Mouse (Mus musculus) ES-CJ7 (cell line): ENCODE results near the gene Ppp1r16b.

Experiments used
- DNase-seq: peaks from one replicate; pipeline ENCODE4 v3.0.0; 2011; ENCODE audit warnings: low read depth, low spot score

The Ppp1r16b gene

DNA sequence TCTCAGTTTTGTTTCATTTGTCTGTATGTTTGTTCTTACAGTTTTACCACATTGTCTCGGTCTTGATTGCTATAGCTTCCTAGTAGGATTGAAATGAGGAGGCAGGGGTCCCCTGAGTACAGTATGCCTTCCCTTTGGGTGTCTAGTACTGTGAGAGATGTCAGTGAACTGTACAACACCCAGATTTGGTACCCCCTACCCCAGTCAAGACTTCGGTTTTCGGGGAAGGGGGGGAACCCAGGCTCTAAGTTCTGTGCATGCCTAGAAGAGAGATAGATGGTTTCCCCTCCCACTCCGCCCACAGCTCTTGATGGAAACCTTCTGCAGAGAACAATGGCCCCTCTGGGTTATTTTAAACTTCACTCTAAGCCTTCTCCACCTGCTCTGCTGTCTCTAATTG lies at the start of gene Ppp1r16b:
Ppp1r16b (plus strand) TSS at position 301 of the 400 bp plus-strand sequence.
- no peak for DNase-seq

DNA sequence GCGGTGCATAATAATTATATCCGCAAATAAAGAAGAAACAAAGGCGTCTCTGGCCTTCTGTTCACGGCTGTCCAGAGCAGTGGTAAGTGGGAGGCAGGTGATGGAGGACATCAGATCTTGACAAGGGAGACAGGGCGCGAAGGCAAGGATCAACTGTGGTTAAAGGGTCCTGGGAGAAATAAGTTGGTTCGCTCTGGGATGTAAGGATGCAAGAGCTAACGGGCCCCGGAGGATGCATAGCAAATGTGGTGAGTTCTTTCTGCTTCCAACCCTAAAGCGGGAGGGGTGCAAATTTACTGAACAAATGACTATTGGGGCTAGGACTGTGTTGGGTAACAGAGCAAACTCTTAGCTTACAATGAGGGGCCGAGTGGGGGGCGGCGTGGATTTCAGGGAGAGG lies 49.5 kb upstream of the Ppp1r16b start:
- DNase-seq, result no peak

DNA sequence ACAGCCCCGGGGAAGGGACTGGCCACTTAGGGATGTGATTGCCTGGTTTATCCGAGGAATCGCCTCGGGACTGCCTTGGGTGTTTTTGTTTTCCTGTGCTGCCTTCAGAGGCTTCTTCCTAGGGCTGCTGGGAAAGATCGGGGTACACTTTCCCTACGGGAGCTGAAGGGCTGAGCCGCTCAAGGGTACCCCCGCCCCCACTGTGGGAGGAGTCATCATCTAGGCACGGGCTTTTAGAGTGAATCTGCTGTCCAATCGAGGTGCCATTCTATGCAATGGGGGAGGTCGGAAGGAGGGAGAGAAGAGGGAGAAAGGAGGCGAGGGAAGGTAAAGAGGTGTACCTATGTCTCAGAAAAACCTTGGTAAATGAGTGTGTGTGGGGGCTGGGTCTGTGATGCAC lies 48.9 kb upstream of the Ppp1r16b start:
- DNase-seq, result peak; percentile 46

DNA sequence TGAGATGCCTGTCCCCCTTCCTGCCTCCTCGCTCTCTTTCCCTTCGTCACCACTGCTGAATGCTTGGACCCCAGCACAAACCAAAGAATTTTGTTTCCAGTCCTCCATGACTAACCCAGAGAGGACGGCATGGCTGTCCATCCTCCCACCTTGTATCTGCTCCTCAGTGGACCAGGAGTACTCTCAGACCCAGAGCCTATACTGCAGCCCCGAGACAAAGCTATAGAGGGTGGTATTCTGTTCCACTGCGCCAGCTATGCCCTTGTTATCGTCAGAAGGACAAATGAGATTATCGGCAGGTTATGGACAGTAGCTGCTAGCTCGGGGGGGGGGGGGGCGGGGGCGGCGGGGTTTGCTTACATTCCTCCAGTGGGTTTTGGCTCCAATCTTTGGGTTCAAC lies 48.4 kb upstream of the Ppp1r16b start:
- DNase-seq, result no peak

DNA sequence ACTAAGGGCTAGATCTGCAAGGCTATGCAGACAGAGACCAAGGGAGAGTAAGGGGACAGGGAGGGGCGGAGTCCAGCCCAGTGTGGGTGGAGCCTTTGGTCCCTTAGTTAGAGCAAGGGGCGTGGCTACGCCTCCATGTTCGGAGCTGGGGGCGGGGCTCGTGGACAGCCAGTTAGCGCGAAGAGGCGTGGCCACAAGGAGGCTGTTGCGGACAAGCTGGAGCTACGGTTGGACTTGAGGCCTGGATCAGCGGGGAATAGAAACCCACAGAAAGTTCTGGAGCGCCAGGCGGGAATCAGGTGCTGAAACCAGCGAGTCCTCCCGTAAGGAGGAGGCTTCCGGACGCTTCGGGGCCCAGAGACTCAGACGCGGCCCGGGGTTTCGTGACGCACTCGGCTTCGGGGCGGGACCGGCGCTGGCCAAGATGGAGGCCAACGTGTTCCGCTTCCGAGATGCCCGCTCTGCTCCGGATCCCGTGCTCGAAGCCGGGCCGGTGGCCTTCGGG lies 40.4 kb upstream of the Ppp1r16b start, which contains the start of gene Actr5:
Actr5 (plus strand) TSS at position 171 of the 505 bp plus-strand sequence.
- DNase-seq, result peak; percentile 96

DNA sequence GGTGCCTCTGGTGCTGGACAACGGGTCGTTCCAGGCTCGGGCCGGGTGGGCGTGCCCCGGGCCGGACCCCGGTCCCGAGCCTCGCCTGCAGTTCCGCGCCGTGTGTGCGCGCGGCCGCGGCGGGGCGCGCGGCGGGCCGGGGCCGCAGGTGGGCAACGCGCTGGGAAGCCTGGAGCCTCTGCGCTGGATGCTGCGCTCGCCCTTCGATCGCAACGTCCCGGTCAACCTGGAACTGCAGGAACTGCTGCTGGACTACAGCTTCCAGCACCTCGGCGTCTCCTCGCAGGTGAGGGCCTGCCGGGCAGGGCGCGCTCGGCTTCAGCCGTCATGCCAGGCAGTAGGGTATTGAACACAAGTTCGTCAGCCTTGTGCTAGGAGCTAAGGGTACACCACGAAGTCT lies 40.0 kb upstream of the Ppp1r16b start:
- peak; percentile 49 for DNase-seq

DNA sequence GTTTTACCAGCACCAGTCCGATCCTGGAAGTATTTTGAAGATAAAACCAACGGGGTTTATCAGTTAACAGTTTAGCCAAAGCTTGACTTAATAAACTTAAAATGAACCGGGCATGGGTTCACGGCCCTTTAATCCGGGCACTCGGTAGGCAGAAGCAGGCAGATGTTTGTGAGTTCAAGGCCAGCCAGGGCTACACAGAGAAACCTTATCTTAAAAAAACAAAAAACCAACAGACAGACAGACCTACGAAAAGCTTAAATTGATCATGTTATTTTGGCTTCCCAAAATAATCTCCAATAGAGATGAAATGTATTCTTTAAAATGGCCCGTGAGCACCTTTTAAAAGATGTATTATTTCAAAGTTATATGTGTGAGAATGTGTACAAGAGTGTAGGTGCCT lies 39.5 kb upstream of the Ppp1r16b start:
- no peak for DNase-seq

DNA sequence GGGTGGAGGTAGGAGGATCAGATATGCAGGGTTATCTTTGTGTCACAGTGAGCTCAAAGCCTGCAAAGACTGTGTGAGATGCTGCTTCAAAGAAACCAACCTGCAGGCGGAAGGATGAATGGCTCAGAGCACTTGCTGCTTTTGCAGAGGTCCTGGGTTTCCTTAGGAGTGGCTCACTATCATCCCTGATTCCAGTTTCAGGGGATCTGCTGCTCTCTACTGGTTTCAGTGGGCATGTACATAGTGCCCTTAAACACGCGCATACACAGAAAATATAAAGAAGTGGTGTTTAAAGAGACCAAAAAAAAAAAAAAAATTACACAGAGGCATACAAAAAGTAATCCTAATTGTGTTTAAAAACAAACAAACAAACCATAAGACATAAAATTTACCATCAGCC lies 36.3 kb upstream of the Ppp1r16b start:
- peak; percentile 64 for DNase-seq

DNA sequence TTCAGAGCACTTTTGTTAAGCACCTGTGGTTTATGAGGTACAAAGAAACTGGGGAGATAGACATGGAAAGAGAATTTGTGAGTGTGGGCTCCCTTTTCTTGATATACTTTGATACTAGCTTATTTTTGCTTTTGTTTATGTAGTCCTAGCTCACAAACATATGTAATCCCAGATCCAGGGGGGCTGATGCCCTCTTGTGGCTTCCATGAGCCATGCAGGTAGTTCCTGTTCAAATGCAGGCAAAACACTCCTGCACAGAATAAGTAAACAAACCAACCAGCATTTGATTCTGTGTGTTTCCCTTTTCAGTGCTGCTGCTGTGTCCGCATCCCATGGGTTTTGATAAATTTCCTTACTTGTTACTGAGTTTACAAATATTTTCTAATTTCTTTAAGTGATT lies 35.8 kb upstream of the Ppp1r16b start:
- DNase-seq, result peak; percentile 59

DNA sequence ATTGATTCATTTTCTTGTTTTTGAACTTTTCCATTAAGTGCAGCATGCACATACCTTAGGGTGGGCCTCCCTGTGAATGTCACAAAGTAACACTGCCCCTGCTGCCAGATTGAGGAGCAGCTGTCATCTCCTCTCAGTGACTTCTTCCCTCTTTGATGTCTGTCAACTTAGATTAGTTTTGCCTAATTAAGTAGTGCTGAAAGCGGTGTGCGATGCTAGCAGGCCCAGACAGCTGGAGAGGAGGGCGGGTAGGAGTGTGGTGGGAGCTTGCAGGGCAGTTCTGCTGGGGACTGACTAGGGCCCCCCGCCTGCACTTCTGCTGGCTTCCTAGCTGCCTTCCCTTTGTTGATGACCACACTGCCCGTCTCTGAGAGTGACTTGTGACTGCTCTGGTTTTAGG lies 33.3 kb upstream of the Ppp1r16b start:
- no peak for DNase-seq

DNA sequence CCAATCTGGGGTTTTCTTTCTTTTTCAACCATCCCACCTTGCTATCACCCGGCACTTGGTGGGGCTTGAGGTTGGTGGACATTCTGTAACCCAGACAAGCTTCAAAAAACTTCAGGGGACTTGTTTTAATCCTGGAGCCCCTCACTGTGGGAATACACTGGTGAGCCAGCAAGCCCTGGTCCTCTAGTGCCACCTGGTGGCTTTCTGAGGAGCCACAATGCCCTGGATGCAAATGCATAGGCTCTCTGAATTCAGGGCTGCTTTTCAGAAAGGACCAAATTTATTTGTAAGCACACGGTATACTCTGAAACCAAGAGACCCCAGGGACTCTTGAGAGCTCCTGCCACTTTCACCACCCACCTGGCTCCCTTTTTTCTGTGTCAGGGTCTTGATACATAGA lies 23.3 kb upstream of the Ppp1r16b start:
- DNase-seq, result peak; percentile 55

DNA sequence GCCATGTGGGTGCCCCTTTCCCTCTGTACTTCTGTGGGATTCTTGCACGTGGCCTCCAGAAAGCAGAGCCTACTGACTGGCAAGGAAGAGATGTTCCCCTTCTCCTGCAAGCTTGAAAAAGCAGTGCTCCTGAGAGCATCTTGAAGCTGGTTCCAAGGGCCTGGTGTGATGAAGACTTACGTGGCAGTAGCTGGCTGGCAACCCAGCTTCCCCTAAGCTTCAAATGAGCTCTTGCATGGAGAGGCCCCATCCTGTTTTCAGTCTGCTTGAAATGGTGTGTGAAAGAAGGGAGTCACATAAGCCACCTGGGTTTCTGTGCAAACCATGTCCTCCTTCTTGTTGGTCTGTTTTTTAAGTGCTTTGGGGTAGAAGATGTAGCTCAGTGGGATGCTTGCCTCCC lies 22.6 kb upstream of the Ppp1r16b start:
- no peak for DNase-seq

DNA sequence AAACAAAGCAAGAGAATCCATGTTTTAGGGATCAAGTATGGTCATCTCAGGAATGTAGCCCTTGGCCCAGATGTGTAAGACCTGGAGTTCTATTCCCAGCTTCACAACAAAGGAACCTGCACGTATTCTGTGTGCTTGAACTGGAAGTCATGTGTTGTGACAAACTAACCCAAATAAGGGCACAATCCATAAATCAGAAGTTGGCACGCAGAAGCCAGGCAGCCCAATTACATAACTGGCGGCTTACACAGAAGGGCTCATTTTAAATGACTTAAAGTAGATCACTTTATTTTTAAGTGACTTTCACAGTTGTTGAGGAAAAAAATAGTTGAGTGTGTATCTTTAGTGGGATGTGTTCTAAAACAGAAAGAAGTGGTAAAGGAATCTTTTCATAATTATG lies 21.4 kb upstream of the Ppp1r16b start:
- no peak for DNase-seq

DNA sequence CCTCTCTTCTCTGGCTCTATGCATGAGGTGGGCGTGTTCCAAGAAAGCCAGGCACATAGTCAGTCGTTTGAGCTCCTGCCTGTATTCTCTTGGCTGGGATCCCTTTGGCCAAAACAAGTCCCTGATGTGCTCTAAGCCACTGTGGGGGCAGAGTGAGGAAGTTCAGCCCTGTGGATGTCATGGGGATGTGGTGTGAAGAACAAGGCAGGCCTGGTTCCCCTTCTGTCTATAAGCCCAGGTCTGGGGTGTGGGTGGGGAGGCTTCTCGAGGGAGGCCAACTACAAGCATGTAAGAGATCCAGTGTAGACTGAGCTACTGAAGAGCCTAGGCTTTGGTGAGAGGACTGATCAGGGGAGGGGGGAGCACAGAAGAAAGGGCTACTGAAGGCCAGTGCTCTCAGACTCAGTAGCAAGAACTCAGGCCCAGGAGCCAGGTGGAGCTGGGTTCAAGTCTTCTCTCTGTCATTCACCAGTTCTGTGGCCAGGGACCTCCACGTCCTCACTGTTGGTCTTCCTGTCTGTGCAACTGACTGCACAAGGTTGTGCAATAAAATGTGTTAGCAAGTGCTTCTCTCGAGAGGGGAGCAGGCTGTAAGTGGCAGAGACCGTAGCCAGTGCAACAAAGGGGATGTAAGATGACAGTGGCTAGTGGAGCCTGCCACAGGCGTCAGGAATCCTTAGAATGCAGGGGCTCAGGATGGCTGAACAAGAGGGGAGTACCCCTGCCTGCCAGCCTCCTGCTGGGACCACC lies 13.9 kb upstream of the Ppp1r16b start:
- DNase-seq, result no peak

DNA sequence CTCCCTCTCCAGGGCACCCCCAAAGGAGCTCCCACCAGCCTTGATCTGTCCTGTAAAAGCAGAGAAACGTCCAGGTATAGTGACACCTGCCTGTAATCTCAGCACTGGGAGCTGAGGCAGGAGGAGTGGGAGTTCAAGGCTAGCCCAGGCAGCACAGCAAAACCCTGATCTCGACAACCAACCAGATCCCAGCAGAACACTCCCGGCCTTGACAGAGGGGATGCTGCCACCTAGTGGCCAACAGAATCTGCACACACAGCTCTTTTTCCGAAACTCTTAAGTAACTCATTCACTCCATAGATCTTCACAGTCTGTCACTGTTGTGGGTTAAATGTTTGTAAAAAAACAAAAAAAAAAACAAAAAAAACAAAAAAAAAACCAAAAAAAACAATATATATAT lies 12.2 kb upstream of the Ppp1r16b start:
- DNase-seq, result peak; percentile 87

DNA sequence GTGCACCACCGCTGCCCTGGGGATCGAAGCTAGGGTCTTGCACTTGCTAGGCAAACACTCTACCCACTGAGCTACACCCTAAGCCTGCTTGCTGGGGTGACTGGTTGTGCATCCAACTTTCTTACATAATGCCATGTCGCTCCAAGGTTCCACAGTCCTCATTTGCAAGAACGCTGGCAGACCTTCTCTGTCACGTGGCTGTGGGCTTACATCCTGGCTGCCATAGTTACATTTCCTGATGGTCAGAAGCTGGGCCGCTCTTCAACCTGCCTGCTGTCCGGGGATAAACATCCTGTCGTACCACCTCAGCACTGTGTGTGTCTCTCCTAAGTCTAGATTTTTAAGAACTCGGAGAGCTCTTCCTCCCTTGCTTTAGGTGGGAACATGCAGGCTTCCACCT lies 10.5 kb upstream of the Ppp1r16b start:
- DNase-seq, result no peak

DNA sequence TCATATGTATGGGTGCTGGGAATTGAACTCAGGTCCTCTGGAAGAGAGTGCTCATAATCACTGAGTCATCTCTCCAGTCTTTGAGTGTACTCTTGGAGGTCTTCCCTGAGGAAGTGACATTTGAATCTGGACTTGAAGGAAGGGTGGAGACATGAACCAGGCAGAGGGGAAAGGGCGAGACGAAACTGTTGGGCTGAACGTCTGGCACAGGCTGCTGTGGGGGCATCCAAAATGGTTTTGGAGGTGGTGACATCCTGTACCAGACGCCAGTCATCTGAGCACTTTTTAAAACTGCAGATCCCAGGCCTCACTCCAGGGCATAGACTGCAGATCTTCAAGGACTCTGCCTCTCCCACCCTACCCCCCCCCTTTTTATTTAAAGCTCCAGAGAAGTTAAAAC lies 9.4 kb upstream of the Ppp1r16b start:
- no peak for DNase-seq

DNA sequence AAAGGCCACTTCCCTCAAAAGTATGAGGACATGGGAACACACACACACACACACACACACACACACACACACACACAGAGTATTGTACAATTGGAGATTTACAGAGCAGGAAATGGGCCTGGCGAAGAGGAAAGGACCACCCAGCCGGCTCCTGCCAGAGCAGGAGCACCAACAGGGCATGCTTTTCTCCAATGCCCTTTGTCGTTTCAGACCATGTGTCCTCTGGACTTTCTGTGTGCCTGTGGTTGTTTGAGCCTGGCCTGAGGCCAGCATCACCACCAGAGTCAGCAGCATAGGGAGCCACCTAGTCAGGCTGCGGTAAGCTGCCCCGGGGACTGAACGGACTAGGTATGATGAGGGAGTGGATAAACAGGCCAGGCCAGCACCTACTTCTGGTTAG lies 6.4 kb upstream of the Ppp1r16b start:
- no peak for DNase-seq

DNA sequence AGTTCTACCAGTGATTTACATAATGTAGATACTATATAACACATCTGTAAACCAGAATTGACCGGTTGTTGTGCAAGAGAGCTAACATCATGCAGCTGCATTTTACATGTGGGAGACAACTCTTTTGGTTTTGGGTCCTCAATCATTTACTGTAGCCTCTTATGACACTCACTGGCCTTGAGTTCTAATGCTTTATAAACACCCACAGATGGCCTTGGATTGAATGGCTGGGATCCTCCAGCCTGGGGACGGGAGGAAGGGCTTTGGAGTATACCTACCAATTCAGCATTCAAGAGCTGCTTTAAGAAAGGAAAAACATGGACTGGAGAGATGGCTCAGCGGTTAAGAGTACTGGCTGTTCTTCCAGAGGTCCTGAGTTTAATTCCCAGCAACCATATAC lies 5.9 kb upstream of the Ppp1r16b start:
- no peak for DNase-seq

DNA sequence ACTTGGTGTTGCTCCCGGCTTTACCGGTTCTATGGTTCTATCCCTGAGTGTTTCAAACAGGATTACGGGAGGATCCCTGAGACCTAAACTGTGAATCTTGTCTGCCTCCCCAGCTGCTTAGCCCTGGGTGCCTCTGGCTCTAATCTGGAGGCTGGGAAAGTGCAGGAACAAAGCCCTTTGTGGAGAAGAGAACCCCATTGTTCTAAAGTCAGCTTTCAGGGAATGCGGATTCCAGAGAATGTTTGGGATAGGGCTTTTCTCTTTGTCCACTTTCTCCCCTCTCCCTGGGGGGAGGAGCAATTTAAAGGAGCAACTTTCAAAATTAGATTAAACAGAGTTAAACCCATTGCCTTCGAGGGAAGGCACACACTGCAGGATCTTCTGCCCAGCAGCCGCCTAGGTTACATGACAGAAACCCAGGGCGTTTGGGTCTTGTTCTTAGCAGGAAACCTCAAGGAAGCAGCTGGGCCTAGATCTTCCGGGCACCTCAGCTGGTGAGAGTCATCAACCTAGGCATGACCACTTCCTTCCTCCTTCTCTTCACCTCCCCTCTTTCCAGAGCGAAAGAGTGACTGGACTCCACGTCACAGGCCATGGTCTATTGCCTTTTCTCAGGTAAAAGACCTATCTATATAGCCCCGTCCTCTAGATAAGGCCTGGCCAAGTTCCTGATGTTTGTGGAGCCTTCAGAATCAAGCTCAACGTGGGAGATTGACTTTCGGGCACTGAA lies 1.0 kb downstream of the Ppp1r16b start:
- DNase-seq, result no peak

DNA sequence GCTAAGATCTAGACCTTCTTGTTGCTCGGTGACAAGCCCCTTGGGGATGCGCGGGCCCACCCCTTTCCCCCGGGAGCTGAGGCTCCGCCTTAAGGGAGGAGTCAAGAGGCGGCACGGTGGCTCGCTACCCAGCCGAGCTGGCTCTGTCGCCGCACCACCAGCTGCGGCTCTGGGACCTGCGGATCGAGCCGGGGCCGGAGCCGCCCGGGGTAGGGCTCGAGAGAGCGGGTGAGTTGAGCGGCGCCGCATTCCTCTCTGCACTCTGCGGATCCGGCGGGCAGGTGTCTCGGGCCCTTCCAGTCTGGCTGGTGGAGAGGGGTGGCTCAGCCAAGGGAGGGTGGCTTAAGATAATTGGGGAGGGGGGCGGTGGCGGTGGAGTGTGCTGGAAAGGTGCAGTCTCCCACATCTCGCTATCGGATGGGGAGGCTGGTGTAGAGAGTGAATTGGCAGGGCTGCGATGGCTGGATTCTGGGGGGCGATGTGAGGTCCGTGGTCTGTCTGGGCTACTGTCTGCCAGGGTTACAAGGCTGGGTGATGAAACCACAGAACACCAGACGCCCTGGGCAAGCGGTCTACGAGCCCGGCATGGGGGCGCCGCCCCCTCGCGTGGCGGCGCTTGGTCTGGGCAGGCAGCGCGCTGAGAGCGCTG lies 1.9 kb downstream of the Ppp1r16b start:
- DNase-seq, result peak; percentile 73

DNA sequence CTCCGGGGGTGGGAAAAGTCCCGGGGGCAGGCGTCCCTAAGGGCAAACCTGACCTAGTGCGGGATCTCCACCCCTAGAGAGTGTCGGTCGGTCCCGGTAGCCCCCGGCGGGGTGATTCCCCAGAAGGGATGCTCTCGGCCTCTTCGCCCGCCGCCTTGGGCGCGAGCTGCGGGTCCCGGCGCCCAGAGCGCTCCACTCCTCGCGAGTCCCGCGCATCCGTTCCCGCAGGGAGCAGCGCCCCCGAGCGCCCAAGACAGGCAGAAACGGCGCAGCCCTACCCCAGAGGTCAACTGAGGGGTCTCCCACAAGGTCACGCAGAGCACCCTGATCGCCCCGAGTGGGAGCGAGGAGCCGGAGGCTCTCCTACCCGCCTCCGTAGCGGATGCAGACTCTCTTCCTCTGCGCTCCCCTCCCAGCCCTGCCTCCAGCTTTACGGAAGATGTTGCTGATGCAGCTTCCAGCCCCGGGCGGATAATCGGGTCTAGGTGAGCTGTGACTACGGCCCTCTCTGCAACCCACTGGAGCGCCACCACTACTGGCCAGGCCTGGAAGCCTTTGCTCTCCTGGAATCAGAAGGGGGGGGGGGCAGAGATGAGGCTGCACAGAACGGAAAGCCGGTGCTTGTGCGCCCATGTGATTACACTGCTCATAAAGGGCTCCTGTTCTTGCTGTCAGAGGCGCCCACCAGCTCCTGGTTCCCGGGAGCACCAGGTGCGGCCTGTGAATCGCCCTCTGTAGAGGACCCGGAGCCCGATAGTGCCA lies 2.7 kb downstream of the Ppp1r16b start:
- DNase-seq, result peak; percentile 46
